Mouse (Mus musculus): ENCODE results near the gene Cdc42se1. TPM values are rescaled to one million over a fixed set of nuclear protein-coding genes. Genes with fewer than 3 reads are reported as not detected.
A peak's percentile ranks its signal among the peaks of the same experiment; 100 is the strongest.

Gene Cdc42se1
- polyA plus RNA-seq, 1 experiment = 6.8 TPM

DNA sequence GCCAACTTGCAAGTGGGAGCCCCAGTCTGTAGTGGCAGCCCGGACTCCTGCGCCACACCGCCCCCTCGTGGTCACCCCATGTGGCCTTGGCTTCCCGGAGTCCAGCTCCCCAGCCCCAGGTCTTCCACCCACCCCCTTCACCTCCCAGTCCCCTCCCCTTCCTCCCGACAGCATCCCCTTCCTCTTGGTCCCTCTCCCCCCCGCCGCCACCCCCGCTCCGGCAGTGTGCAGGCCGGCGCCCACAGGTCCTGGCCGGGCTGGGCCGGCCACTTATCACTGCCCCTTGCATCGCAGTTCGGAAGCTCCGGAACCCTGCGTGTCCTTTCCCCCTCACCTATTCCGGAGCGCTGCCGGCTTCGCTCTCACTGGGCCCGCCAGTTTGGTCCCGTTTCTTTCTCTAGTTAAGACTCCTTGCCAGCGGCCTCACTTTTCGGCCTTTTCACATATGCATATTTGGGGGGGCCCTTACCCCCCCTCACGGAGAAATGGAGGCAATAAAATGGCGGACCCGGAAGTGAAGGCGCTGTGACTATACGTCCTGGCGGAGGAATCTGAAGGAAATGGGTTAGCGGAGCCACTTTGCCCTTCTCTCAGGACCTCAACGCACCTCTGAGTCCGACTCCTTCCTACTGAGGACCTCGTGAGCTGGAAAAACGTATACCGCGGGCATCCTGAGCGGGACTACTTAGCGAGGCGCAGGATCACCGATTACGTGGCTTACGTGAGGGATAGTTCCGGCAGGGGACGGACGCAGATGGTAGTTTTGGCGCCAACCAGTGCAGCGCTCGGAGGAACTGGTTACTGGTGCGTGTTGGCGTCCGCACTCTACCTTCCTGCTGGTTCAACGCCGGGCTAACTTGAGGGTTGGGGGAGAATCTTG is 11.0 kb upstream of the Cdc42se1 start, which contains the start of gene Gabpb2:
Gene Gabpb2, minus strand, starts transcription at position 662 of the 880 bp plus-strand sequence.
- Histone ChIP-seq H3K36me3 (ENCODE audit: control insufficient read depth) (peaks cover 49% of the 10 kb centered on the region), H3K9me3 (ENCODE audit: control insufficient read depth, low read length) (no peaks in the 10 kb centered on the region), H3K4me1 (ENCODE audit: control insufficient read depth) (peaks cover 39% of the 10 kb centered on the region), H3K4me3 (replicated peaks) (peak within 1 kb of the TSS; percentile 68), H3K27me3 (ENCODE audit: control insufficient read depth) (no peaks in the 10 kb centered on the region)
- no peak for TF ChIP-seq GATA1 (IDR thresholded peaks at IDR 0.05; ENCODE audit: low read length)
- TF ChIP-seq TAL1 (IDR thresholded peaks at IDR 0.05; ENCODE audit: low read length) = no peak

DNA sequence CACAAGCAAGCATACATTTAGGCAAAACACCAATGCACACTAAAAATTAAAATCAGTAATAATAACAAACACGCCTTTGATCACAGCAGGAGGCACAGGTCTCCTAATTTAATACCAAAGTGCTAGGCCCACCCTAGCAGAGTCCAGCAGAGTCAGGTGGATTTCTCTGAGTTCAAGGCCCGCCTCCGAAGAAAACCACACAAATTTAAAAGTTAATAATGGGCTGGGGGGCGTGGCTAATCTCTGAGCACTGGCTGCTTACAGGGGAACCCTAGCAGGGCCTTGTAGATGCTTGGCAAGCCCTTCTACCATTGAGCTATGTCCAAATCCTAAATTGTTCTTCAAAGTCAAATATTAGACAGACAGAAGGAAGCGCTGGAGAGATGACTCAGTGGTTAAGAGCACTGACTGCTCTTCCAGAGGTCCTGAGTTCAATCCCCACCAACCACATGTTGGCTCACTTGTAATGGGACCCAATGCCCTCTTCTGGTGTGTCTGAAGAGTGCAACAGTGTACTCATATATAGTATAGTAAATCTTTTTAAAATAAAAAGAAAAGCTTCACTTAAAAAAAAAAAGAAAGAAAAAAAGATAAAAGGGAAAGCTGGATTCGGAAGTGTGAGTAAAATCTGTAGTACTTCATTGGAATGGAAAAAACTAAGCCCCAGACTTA is 9.9 kb upstream of the Cdc42se1 start:
- Histone ChIP-seq H3K4me1 (ENCODE audit: control insufficient read depth) (peaks cover 42% of the 10 kb centered on the region), H3K4me3 (replicated peaks) (peak overlapping the region; percentile 68), H3K36me3 (ENCODE audit: control insufficient read depth) (peaks cover 47% of the 10 kb centered on the region)

DNA sequence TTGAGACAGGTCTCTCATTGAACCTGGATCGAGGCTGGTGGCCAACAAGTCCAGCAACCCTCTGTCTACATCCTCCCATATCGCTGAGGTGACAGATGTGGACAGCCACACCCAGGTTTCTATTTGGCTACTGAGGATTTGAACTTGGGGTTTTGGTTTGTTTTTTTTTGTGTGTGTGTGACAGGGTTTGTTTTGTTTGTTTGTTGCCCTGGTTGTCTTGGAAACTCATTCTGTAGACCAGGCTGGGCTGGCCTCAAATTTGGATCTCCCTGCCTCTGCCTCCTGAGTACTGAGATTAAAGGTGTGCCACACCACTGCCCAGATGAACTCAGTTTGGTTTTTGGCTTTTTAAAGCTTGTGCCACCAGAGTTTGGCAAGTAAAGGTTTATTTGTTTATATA is 5.5 kb upstream of the Cdc42se1 start:
- Histone ChIP-seq H3K27me3 (ENCODE audit: control insufficient read depth) (no peaks in the 10 kb centered on the region), H3K4me1 (ENCODE audit: control insufficient read depth) (peaks cover 26% of the 10 kb centered on the region), H3K9me3 (ENCODE audit: control insufficient read depth, low read length) (no peaks in the 10 kb centered on the region), H3K4me3 (replicated peaks) (no peak overlapping the region), H3K36me3 (ENCODE audit: control insufficient read depth) (peaks cover 24% of the 10 kb centered on the region)
- no peak for TF ChIP-seq TAL1 (IDR thresholded peaks at IDR 0.05; ENCODE audit: low read length)
- no peak for TF ChIP-seq GATA1 (IDR thresholded peaks at IDR 0.05; ENCODE audit: low read length)

More for the DNA sequence above, 9.9 kb upstream of the Cdc42se1 start:
- H3K9me3 ChIP-seq (ENCODE audit: control insufficient read depth, low read length) = no peaks in the 10 kb centered on the region
- TF ChIP-seq TAL1 (IDR thresholded peaks at IDR 0.05; ENCODE audit: low read length) (no peak), GATA1 (IDR thresholded peaks at IDR 0.05; ENCODE audit: low read length) (no peak)
- H3K27me3 ChIP-seq (ENCODE audit: control insufficient read depth) = no peaks in the 10 kb centered on the region

DNA sequence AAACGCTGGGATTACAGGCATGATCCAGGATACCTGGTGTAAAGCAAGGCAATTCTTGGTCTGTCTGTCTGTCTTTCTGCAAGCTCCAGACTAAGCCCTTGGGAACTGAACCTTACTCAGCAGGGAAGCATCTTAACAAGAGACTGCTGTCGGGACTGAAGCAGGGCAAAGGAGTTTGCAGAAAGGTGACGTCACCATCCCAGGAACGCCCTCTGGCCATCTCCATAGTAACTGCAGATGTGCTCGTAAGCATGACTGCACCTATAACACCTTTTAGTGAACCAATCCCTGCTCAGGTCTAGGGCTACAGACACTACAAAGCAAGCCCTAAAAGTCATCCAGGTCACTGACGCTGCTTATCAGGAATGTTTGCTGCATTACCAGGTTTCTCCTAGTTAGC is 4.2 kb upstream of the Cdc42se1 start:
- TF ChIP-seq TAL1 (IDR thresholded peaks at IDR 0.05; ENCODE audit: low read length) (no peak), GATA1 (IDR thresholded peaks at IDR 0.05; ENCODE audit: low read length) (no peak)
- Histone ChIP-seq H3K27me3 (ENCODE audit: control insufficient read depth) (no peaks in the 10 kb centered on the region), H3K4me1 (ENCODE audit: control insufficient read depth) (peaks cover 25% of the 10 kb centered on the region), H3K9me3 (ENCODE audit: control insufficient read depth, low read length) (no peaks in the 10 kb centered on the region), H3K36me3 (ENCODE audit: control insufficient read depth) (peaks cover 24% of the 10 kb centered on the region), H3K4me3 (replicated peaks) (no peak overlapping the region)

DNA sequence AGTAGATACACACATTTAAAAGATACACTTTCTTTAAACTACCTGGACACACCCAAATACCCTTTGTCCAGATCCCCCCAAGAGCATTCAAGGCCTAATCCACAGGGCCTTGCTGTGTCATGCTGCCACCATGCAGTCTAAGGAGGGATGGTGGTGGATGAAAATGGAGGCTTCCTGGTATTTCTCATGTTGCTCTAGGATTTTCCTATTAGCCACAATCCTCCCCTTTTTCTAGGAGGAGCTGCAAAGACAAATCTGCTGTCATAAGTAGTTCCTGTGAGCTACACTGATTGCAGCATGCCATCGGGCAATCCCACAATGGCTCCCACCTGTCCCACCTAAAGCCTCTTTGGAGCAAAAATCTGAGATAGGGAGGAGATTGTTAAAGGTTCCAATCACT is 1.3 kb upstream of the Cdc42se1 start:
- peaks cover 52% of the 10 kb centered on the region for H3K4me1 ChIP-seq (ENCODE audit: control insufficient read depth)
- TF ChIP-seq TAL1 (IDR thresholded peaks at IDR 0.05; ENCODE audit: low read length) (no peak), GATA1 (IDR thresholded peaks at IDR 0.05; ENCODE audit: low read length) (no peak)
- H3K9me3 ChIP-seq (ENCODE audit: control insufficient read depth, low read length) = no peaks in the 10 kb centered on the region
- no peaks in the 10 kb centered on the region for H3K27me3 ChIP-seq (ENCODE audit: control insufficient read depth)
- H3K36me3 ChIP-seq (ENCODE audit: control insufficient read depth) = peaks cover 31% of the 10 kb centered on the region
- no peak overlapping the region for H3K4me3 ChIP-seq (replicated peaks)

DNA sequence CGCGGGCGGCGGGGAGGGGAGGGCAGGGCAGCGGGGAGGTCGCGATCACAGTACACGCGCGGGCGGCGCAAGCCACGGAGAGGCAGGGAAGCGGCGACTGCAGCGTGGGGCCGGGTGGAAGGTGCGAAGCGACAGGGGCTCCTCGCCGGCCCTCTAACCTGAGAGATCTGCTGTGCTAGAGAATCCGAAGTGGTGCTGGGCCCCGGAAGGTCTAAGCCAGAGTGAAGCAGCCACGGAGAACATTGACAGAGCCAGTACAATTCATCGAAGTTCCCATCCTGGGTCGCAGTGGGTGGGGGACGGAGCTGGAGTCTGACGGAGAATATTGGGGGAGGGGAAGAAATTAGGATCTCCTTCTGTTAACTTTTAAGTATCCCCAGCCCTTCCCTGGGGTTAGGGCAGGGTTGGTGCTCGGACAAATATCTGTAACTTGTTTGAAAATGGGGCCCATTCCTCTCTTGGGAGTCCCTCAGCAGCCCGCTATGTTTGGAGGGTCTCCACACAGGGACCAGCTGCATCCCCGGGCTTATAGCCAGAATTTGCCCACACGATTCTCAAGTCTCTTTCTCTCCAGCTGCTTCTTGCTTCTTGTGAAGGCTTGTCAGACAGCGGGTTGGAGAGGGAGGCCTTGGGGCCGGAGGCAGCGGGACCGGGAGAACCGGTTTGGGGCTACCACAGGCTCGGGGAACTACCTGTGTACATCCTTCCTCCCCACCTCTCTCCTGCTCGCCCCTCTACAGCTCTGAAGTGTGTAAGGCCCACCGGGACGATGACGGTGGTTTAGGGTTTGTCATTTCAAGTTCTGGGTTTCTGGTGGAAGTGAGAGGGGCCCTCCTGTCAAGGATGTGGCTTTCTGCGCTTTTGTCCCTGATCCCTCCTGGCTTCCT is 605 bp downstream of the Cdc42se1 start:
- Histone ChIP-seq H3K4me1 (ENCODE audit: control insufficient read depth) (peaks cover 65% of the 10 kb centered on the region), H3K36me3 (ENCODE audit: control insufficient read depth) (peaks cover 44% of the 10 kb centered on the region)
- TF ChIP-seq TAL1 (IDR thresholded peaks at IDR 0.05; ENCODE audit: low read length) (no peak), GATA1 (IDR thresholded peaks at IDR 0.05; ENCODE audit: low read length) (no peak)

DNA sequence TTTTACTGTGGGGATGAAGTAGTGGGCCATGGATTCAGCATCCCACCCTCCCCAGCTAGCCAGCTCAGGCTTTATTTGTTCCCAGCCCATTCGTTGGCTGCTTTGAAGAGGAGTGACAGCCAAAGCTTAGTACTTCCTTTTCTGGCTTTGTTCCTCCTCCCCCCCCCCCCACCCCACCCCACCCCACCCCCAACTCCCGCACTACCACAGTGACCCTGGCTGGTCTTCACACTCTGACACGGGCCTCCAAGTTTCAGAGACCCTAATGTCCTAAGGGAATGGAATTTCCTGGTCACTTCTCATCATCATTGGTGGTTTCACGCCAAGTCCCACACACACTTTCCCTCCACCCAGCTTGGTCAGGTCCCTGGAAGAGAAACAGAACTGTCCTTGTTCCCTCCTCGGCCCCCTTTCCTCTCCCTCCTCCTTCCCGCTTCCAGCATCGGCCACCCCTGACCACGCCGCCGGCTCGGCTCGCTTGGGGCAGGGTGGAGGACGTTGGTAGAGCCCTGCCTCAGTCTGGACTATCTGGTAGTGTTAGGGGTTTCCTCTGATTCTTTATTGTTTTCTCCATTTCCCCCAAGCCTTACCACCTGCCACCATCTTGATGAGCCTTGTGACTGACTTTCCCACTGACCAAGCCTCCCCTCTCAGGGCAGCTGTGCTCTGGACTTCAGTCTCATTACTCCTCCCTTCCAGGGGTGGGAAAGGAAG is 1.4 kb downstream of the Cdc42se1 start:
- H3K4me1 ChIP-seq (ENCODE audit: control insufficient read depth) = peaks cover 65% of the 10 kb centered on the region
- TF ChIP-seq GATA1 (IDR thresholded peaks at IDR 0.05; ENCODE audit: low read length) (no peak), TAL1 (IDR thresholded peaks at IDR 0.05; ENCODE audit: low read length) (no peak)
- peak overlapping the region; percentile 82 for H3K4me3 ChIP-seq (replicated peaks)
- no peaks in the 10 kb centered on the region for H3K9me3 ChIP-seq (ENCODE audit: control insufficient read depth, low read length)
- H3K27me3 ChIP-seq (ENCODE audit: control insufficient read depth) = no peaks in the 10 kb centered on the region
- peaks cover 50% of the 10 kb centered on the region for H3K36me3 ChIP-seq (ENCODE audit: control insufficient read depth)

More for the DNA sequence above, 605 bp downstream of the Cdc42se1 start:
- peak overlapping the region; percentile 82 for H3K4me3 ChIP-seq (replicated peaks)
- no peaks in the 10 kb centered on the region for H3K9me3 ChIP-seq (ENCODE audit: control insufficient read depth, low read length)
- no peaks in the 10 kb centered on the region for H3K27me3 ChIP-seq (ENCODE audit: control insufficient read depth)

Data from erythroblast, embryonic 14.5 days (primary cell).